Mouse (Mus musculus): ENCODE data around the gene Gm49661.

DNA sequence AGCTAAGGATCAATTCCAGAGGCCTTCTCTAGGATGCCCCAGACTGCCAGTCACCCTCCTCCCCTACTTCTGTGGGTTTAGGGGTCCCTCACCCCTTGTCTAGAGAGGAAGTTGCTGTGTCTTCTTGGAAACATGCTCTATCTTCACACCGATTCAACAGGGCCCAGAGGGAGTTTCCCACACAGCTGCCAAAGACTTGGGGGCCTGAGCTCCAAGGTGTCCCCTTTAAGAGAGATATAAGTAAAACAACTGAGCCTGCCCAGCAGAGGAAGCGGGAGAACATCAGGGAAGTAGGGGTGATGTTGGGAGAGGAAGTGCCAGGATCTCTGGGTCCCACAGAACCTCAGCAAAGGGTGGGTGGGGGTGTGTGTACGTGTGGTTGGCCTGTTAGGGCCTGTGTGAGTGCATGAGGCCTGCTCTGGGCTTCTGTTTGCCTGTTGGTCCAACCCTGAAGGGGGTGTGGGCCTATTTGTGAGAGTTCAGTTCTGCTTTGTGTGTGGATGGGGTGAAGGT is 13.3 kb upstream of the Gm49661 start:
- TF ChIP-seq POLR2A (IDR thresholded peaks at IDR 0.05; ENCODE audit: low read depth, low read length) (peak; percentile 68), USF1 (IDR thresholded peaks at IDR 0.05; ENCODE audit: low read depth, low read length) (no peak), CTCF (conservative IDR thresholded peaks at IDR 0.05 in 1 of 2, IDR thresholded peaks at IDR 0.05 in 1 of 2; ENCODE audit: low read depth in 2 of 2, low read length in 2 of 2) (no peak), MAFK (IDR thresholded peaks at IDR 0.05; ENCODE audit: insufficient replicate concordance, low read length) (no peak), RAD21 (IDR thresholded peaks at IDR 0.05; ENCODE audit: low read depth, low read length) (no peak)
